Mouse (Mus musculus) heart, embryonic 16.5 days (tissue): ENCODE data around the gene Samd13. TPM values are rescaled to one million over a fixed set of nuclear protein-coding genes. Genes with fewer than 3 reads are reported as not detected.

ENCODE experiments used
- ATAC-seq: fragments of 200-750 bp; cut with Nextera tagmentation; replicated peaks from 2 replicates; pipeline ENCODE4 v1.8.0; 2017; ENCODE audit warnings: moderate number of reproducible peaks; ENCODE audit not compliant: insufficient read depth, low FRiP score; ENCODE audit errors: extremely low read depth
- H3K27ac ChIP-seq: fragments of 300-500 bp; sonication (generic); 2 replicates; pipeline ENCODE4 v1.5.1; 2014; ENCODE audit warnings: mild to moderate bottlenecking, low read length, control low read depth, moderate library complexity
- H3K27me3 ChIP-seq: fragments of 300-500 bp; sonication (generic); 2 replicates; pipeline ENCODE4 v1.6.1; 2014; ENCODE audit warnings: low read length, mixed read lengths; ENCODE audit not compliant: control insufficient read depth, insufficient read depth
- H3K36me3 ChIP-seq: fragments of 300-500 bp; sonication (generic); 2 replicates; pipeline ENCODE4 v1.6.1; 2014; ENCODE audit not compliant: control insufficient read depth, insufficient read depth
- H3K4me1 ChIP-seq: fragments of 300-500 bp; sonication (generic); 2 replicates; pipeline ENCODE4 v1.6.1; 2014; ENCODE audit warnings: low read length, mixed read lengths; ENCODE audit not compliant: control insufficient read depth, insufficient read depth
- H3K4me2 ChIP-seq: fragments of 300-500 bp; sonication (generic); 2 replicates; pipeline ENCODE4 v1.6.1; 2014; ENCODE audit warnings: low read depth, mild to moderate bottlenecking, control low read depth, low read length
- H3K4me3 ChIP-seq: fragments of 300-500 bp; sonication (generic); 2 replicates; pipeline ENCODE4 v1.5.1; 2014; ENCODE audit warnings: mild to moderate bottlenecking, control low read depth, low read length
- H3K9ac ChIP-seq: fragments of 300-500 bp; sonication (generic); 2 replicates; pipeline ENCODE4 v1.6.1; 2014; ENCODE audit warnings: low read length, control low read depth
- H3K9me3 ChIP-seq: fragments of 300-500 bp; sonication (generic); replicated peaks from 2 replicates; pipeline ENCODE4 v1.6.1; 2016; ENCODE audit warnings: low read length; ENCODE audit not compliant: control insufficient read depth
- WGBS: fragments of 180-500 bp; shearing (Covaris S2); extraction: QIAGEN DNeasy Blood & Tissue Kit; methylation state at CpG from one replicate; pipeline ENCODE4 v1.1.7; 2014; 5-methylcytosine and 5-hydroxymethylcytosine counted together
- polyA plus RNA-seq: library from polyadenylated mRNA; unstranded; fragments of >200 nt; fragmentation: Nextera tagmentation; extraction: Ambion mirVana; gene quantifications from 2 replicates; pipeline ENCODE4 v1.2.1, GENCODE M21; 2015

Gene Samd13
- polyA plus RNA-seq, 1 experiment from 2014 or later = 2.4 TPM

- no peak overlapping the region; the same call in 1 of the 2 replicates for H3K9ac ChIP-seq
- no peaks in the 10 kb centered on the region for H3K27me3 ChIP-seq
- no peak overlapping the region; the same call in 1 of the 2 replicates for H3K4me3 ChIP-seq
- peak overlapping the region; percentile 41; the same call in 1 of the 2 replicates for H3K27ac ChIP-seq
- H3K36me3 ChIP-seq = no peaks in the 10 kb centered on the region
- WGBS = 54% methylated on average over 8 of the region's 8 CpGs
- no peaks in the 10 kb centered on the region for H3K9me3 ChIP-seq
- H3K4me2 ChIP-seq = peak overlapping the region; percentile 53
- ATAC-seq = no peak
- peaks cover 26% of the 10 kb centered on the region for H3K4me1 ChIP-seq
Measured at GRCm38 (mm10) chr3:146681696-146682095, 3.7 kb downstream of the Samd13 start.

GRCm38 (mm10) chr3:146680625-146681024 is 4.8 kb downstream of the Samd13 start:
- Histone ChIP-seq H3K36me3 (no peaks in the 10 kb centered on the region), H3K4me1 (peaks cover 17% of the 10 kb centered on the region), H3K9ac (no peak overlapping the region), H3K4me3 (no peak overlapping the region), H3K27me3 (no peaks in the 10 kb centered on the region), H3K27ac (no peak overlapping the region), H3K9me3 (no peaks in the 10 kb centered on the region), H3K4me2 (no peak overlapping the region)
- no peak for ATAC-seq
- WGBS = 88% methylated on average over 13 of the region's 13 CpGs

- Histone ChIP-seq H3K9ac (no peak overlapping the region), H3K9me3 (no peaks in the 10 kb centered on the region), H3K27me3 (no peaks in the 10 kb centered on the region), H3K36me3 (no peaks in the 10 kb centered on the region), H3K27ac (no peak overlapping the region), H3K4me1 (peaks cover 14% of the 10 kb centered on the region), H3K4me2 (no peak overlapping the region), H3K4me3 (no peak overlapping the region)
- WGBS = 90% methylated on average over 16 of the region's 16 CpGs
- no peak for ATAC-seq
Measured at GRCm38 (mm10) chr3:146679646-146680045, 5.7 kb downstream of the Samd13 start.

GRCm38 (mm10) chr3:146676193-146676592 is 9.2 kb downstream of the Samd13 start:
- no peak overlapping the region for H3K4me2 ChIP-seq
- no peak overlapping the region for H3K9ac ChIP-seq
- ATAC-seq = no peak
- WGBS = 84% methylated on average over 4 of the region's 4 CpGs
- H3K4me3 ChIP-seq = no peak overlapping the region
- no peak overlapping the region for H3K27ac ChIP-seq
- H3K27me3 ChIP-seq = no peaks in the 10 kb centered on the region
- H3K36me3 ChIP-seq = no peaks in the 10 kb centered on the region
- H3K4me1 ChIP-seq = no peaks in the 10 kb centered on the region
- no peaks in the 10 kb centered on the region for H3K9me3 ChIP-seq

- no peak overlapping the region for H3K4me2 ChIP-seq
- no peaks in the 10 kb centered on the region for H3K27me3 ChIP-seq
- H3K4me3 ChIP-seq = no peak overlapping the region
- H3K36me3 ChIP-seq = no peaks in the 10 kb centered on the region
- 82% methylated on average over 1 of the region's 1 CpGs for WGBS
- no peaks in the 10 kb centered on the region for H3K4me1 ChIP-seq
- no peak overlapping the region for H3K9ac ChIP-seq
- no peaks in the 10 kb centered on the region for H3K9me3 ChIP-seq
- ATAC-seq = no peak
- no peak overlapping the region for H3K27ac ChIP-seq
Measured at GRCm38 (mm10) chr3:146675101-146675500, 10.3 kb downstream of the Samd13 start.

- no peak overlapping the region for H3K4me3 ChIP-seq
- 52% methylated on average over 2 of the region's 2 CpGs for WGBS
- H3K9ac ChIP-seq = no peak overlapping the region
Measured at GRCm38 (mm10) chr3:146671121-146671520, 14.3 kb downstream of the Samd13 start.

GRCm38 (mm10) chr3:146661907-146662306 is 23.5 kb downstream of the Samd13 start:
- WGBS = 69% methylated on average over 7 of the region's 7 CpGs
- H3K9me3 ChIP-seq = no peaks in the 10 kb centered on the region
- no peaks in the 10 kb centered on the region for H3K27me3 ChIP-seq
- H3K36me3 ChIP-seq = no peaks in the 10 kb centered on the region
- H3K4me2 ChIP-seq = no peak overlapping the region
- no peak overlapping the region for H3K9ac ChIP-seq
- H3K27ac ChIP-seq = no peak overlapping the region
- peaks cover 6% of the 10 kb centered on the region for H3K4me1 ChIP-seq
- no peak overlapping the region for H3K4me3 ChIP-seq
- ATAC-seq = no peak

More at GRCm38 (mm10) chr3:146671121-146671520, 14.3 kb downstream of the Samd13 start:
- H3K9me3 ChIP-seq = no peaks in the 10 kb centered on the region
- H3K4me2 ChIP-seq = no peak overlapping the region
- no peaks in the 10 kb centered on the region for H3K27me3 ChIP-seq
- ATAC-seq = no peak
- no peak overlapping the region for H3K27ac ChIP-seq
- no peaks in the 10 kb centered on the region for H3K4me1 ChIP-seq
- H3K36me3 ChIP-seq = no peaks in the 10 kb centered on the region

- no peak overlapping the region for H3K27ac ChIP-seq
- H3K9ac ChIP-seq = no peak overlapping the region
- H3K36me3 ChIP-seq = no peaks in the 10 kb centered on the region
- H3K9me3 ChIP-seq = no peaks in the 10 kb centered on the region
- peaks cover 6% of the 10 kb centered on the region for H3K4me1 ChIP-seq
- ATAC-seq = no peak
- WGBS = 36% methylated on average over 6 of the region's 6 CpGs
- H3K4me2 ChIP-seq = no peak overlapping the region
- H3K27me3 ChIP-seq = no peaks in the 10 kb centered on the region
- H3K4me3 ChIP-seq = no peak overlapping the region
Measured at GRCm38 (mm10) chr3:146661001-146661400, 24.4 kb downstream of the Samd13 start.

- Histone ChIP-seq H3K4me1 (peaks cover 9% of the 10 kb centered on the region), H3K9ac (no peak overlapping the region), H3K27me3 (no peaks in the 10 kb centered on the region), H3K9me3 (no peaks in the 10 kb centered on the region), H3K4me3 (no peak overlapping the region), H3K36me3 (no peaks in the 10 kb centered on the region), H3K27ac (no peak overlapping the region), H3K4me2 (no peak overlapping the region)
- whole genome bisulfite sequencing = 80% methylated on average over 5 of the region's 5 CpGs
- no peak for ATAC-seq
Measured at GRCm38 (mm10) chr3:146659321-146659720, 26.1 kb downstream of the Samd13 start.
